Mouse (Mus musculus) liver, embryonic 14.5 days (tissue): ENCODE data around the gene Cdh13. TPM values are rescaled to one million over a fixed set of nuclear protein-coding genes. Genes with fewer than 3 reads are reported as not detected.

ENCODE experiments used
- ATAC-seq: fragments of 200-750 bp; cut with Nextera tagmentation; 2 replicates; pipeline ENCODE4 v1.8.0; 2017; ENCODE audit warnings: moderate number of reproducible peaks, mild to moderate bottlenecking, moderate library complexity; ENCODE audit not compliant: insufficient read depth
- DNase-seq, 3 experiments: peaks; one replicate each; pipeline ENCODE4 v3.0.0-alpha.2; 2012 to 2013; ENCODE audit warnings: low read depth in 3 of 3, low spot score in 3 of 3
- H3K27ac ChIP-seq: fragments of 300-500 bp; sonication (generic); 2 replicates; pipeline ENCODE4 v1.5.1; 2014; ENCODE audit warnings: moderate library complexity, mild to moderate bottlenecking, control low read depth, inconsistent platforms
- H3K27me3 ChIP-seq: fragments of 300-500 bp; sonication (generic); 2 replicates; pipeline ENCODE4 v1.6.1; 2014; ENCODE audit warnings: mild to moderate bottlenecking, low read length, moderate library complexity; ENCODE audit not compliant: control insufficient read depth, insufficient read depth
- H3K36me3 ChIP-seq: fragments of 300-500 bp; sonication (generic); replicated peaks from 2 replicates; pipeline ENCODE4 v1.6.1; 2014; ENCODE audit warnings: low read depth; ENCODE audit not compliant: control insufficient read depth, insufficient read depth
- H3K4me1 ChIP-seq, 2 experiments: fragments of 200-500 bp in 1 of 2; fragments of 300-500 bp in 1 of 2; sonication (generic) in 1 of 2; replicated peaks; 2 replicates each; pipeline ENCODE4 v1.6.1; 2012 to 2014; ENCODE audit warnings: antibody characterized with exemption in 1 of 2, inconsistent platforms in 1 of 2, low read length in 1 of 2; ENCODE audit not compliant: control insufficient read depth in 2 of 2, insufficient read depth in 2 of 2
- H3K4me2 ChIP-seq: fragments of 300-500 bp; sonication (generic); 2 replicates; pipeline ENCODE4 v1.6.1; 2014; ENCODE audit warnings: low read depth, mild to moderate bottlenecking, control low read depth, moderate library complexity
- H3K4me3 ChIP-seq, 2 experiments: fragments of 200-500 bp in 1 of 2; fragments of 300-500 bp in 1 of 2; sonication (generic) in 1 of 2; 2 replicates each; pipeline ENCODE4 v1.5.1; 2012 to 2014; ENCODE audit warnings: low read depth in 2 of 2, low read length in 2 of 2, mild to moderate bottlenecking in 2 of 2, control low read depth in 1 of 2, inconsistent platforms in 1 of 2, moderate library complexity in 1 of 2; ENCODE audit not compliant: insufficient read depth in 1 of 2
- H3K9ac ChIP-seq: fragments of 300-500 bp; sonication (generic); replicated peaks from 2 replicates; pipeline ENCODE4 v1.6.1; 2014; ENCODE audit warnings: mild to moderate bottlenecking, control low read depth, moderate library complexity
- H3K9me3 ChIP-seq: fragments of 300-500 bp; sonication (generic); 2 replicates; pipeline ENCODE4 v1.6.1; 2016; ENCODE audit warnings: low read length, mixed read lengths; ENCODE audit not compliant: control insufficient read depth
- CTCF ChIP-seq: IDR thresholded peaks from 2 replicates; pipeline ENCODE4 v1.5.1; 2016; ENCODE audit warnings: antibody characterized with exemption, low read depth, control low read depth
- EP300 ChIP-seq: IDR thresholded peaks from 2 replicates; pipeline ENCODE4 v1.6.1; 2016; ENCODE audit warnings: antibody characterized with exemption, low read depth
- WGBS: fragments of 180-500 bp; shearing (Covaris S2); extraction: QIAGEN DNeasy Blood & Tissue Kit; methylation state at CpG from one replicate; pipeline ENCODE4 v1.1.7; 2014; ENCODE audit not compliant: insufficient replicate concordance; 5-methylcytosine and 5-hydroxymethylcytosine counted together
- polyA plus RNA-seq, 2 experiments: library from polyadenylated mRNA; depleted of rRNA in 1 of 2; stranded (reverse) in 1 of 2; unstranded in 1 of 2; fragments of >200 nt; fragmentation: Nextera tagmentation in 1 of 2; extraction: Ambion mirVana in 1 of 2; gene quantifications; 2 replicates each; pipeline versions ENCODE4 v1.2.1 to v1.2.3; 2012 to 2014

Cdh13 gene
- polyA plus RNA-seq, 2 experiments: 0.15 to 0.43 TPM

DNA sequence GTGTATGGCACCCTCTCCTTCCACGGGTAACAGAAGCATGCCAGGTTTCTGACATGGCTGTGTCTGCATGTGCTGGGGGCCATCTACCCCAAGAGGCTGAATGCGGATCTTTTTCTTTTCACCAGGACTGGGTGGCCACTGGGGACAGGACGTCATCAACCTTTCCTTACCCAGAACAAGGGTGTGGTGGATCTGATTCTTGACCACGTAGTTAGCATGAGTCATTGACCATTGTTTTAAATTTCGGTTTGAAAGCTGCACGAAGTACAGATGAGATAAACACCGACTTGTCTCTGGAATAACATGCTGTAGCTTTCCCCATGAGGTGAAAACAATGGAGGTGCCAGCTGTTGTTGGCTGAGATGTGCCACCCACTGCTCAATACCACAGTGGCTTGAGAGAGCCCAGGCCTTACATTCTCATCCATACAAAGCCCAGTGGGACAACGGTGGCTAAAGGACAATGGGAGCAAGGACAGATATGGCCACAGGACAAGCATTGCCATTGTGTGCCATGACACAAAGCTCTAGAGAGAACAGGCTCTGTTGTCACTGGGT lies 161.2 kb downstream of the Cdh13 start:
- DNase-seq: no peak
- no peaks in the 10 kb centered on the region for H3K36me3 ChIP-seq
- H3K4me2 ChIP-seq: no peak overlapping the region
- no peaks in the 10 kb centered on the region for H3K4me1 ChIP-seq
- H3K9ac ChIP-seq: no peak overlapping the region
- no peak overlapping the region for H3K4me3 ChIP-seq
- no peak overlapping the region for H3K27ac ChIP-seq
- no peak for ATAC-seq
- TF ChIP-seq EP300 (no peak), CTCF (no peak)
- H3K27me3 ChIP-seq: no peaks in the 10 kb centered on the region
- 33% methylated on average over 8 of the region's 8 CpGs for WGBS
- no peaks in the 10 kb centered on the region for H3K9me3 ChIP-seq

DNA sequence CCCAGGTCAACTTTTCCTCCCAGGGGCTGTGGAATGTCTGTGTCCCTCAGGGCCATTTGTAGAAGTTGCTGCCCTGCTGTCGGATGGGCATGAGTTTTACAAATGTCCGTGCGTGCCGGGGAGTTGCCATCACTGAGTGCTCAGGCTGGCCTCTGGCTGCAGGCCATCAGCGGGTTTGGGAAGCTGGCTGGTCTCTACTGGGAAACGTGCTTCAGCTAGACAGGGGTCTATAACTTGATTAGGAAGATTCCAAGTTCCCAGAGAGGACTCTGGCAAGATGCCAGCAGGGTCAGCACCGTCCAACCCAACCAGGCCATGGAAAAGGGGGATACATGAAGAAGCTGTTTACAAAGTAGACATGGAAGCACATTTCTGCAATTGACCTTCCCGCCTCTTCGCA lies 163.0 kb downstream of the Cdh13 start:
- 72% methylated on average over 9 of the region's 9 CpGs for WGBS
- Histone ChIP-seq H3K27me3 (no peaks in the 10 kb centered on the region), H3K4me1 (no peaks in the 10 kb centered on the region), H3K4me3 (no peak overlapping the region), H3K27ac (no peak overlapping the region), H3K4me2 (no peak overlapping the region), H3K36me3 (no peaks in the 10 kb centered on the region), H3K9ac (no peak overlapping the region), H3K9me3 (no peaks in the 10 kb centered on the region; the same call in 1 of the 2 replicates)
- ATAC-seq (no peak), DNase-seq (no peak)
- TF ChIP-seq CTCF (no peak), EP300 (no peak)

- ATAC-seq: no peak
- TF ChIP-seq EP300: no peak
- no peak for TF ChIP-seq CTCF
- H3K27ac ChIP-seq: no peak overlapping the region
- H3K9me3 ChIP-seq: no peaks in the 10 kb centered on the region; the same call in 1 of the 2 replicates
- 68% methylated on average over 6 of the region's 6 CpGs for WGBS
- no peak overlapping the region for H3K4me2 ChIP-seq
- no peak for DNase-seq
- no peaks in the 10 kb centered on the region for H3K4me1 ChIP-seq
- H3K27me3 ChIP-seq: no peaks in the 10 kb centered on the region
- no peak overlapping the region for H3K4me3 ChIP-seq
- H3K36me3 ChIP-seq: no peaks in the 10 kb centered on the region
- no peak overlapping the region for H3K9ac ChIP-seq
Observed at GRCm38 (mm10) chr8:118448011-118448410, 164.5 kb downstream of the Cdh13 start.

DNA sequence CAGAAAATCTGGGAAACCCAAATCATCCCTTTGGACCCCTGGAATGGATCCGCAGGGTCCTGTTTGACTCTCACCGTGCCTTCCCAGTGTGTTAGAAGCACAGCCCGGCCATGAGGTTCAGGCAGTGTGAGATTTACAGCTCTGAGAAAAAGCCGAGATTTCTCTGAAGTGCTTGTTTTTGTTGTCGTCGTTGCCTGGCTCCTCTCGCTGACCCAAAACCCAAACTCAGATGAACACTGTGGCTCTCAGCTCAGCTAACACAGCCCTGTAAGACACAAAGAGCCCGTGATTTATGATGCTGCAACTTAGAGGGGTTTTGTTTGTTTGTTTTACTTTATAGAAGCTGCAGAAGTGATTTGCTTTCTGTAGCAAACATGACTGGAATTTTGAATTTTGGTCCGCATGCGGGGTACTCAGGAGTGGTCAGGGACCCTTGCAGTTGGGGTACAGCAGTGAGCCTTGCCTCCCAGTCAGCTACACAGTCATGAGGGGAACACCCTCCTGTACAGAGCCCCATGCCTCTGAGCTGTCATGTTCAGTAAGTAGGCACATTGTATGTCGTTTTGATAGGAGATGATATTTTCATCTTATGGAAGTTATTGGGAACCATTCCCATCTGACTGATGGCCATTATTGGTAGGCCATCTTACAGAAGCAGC lies 169.0 kb downstream of the Cdh13 start:
- no peak overlapping the region for H3K27ac ChIP-seq
- no peaks in the 10 kb centered on the region for H3K4me1 ChIP-seq
- DNase-seq (no peak), ATAC-seq (no peak)
- H3K9ac ChIP-seq: no peak overlapping the region
- TF ChIP-seq CTCF (no peak), EP300 (no peak)
- WGBS: 60% methylated on average over 11 of the region's 11 CpGs
- no peak overlapping the region for H3K4me2 ChIP-seq
- no peaks in the 10 kb centered on the region; the same call in 1 of the 2 replicates for H3K9me3 ChIP-seq
- H3K27me3 ChIP-seq: no peaks in the 10 kb centered on the region
- no peak overlapping the region for H3K4me3 ChIP-seq
- no peaks in the 10 kb centered on the region for H3K36me3 ChIP-seq

DNA sequence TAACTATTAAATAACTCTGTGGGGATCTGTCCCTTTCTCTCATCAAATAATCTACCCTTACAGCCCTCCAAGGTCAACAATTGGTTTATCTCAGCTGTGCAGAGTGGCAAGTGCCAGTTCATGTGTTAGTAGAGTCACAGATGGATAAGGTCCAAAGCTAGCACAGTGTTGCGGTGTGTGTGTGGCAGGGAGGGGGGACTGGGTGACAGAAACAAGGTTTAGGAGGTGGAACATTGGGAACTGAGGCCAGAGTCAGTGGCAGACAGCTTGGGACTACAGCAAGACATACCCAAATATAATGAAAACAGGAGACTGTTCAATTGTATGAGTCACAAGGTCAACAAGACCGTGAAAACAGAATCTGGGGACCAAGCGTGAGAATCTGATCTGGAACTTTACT lies 171.7 kb downstream of the Cdh13 start:
- no peaks in the 10 kb centered on the region for H3K36me3 ChIP-seq
- WGBS: 52% methylated on average over 3 of the region's 3 CpGs
- TF ChIP-seq CTCF: no peak
- no peak for TF ChIP-seq EP300
- no peak overlapping the region for H3K4me2 ChIP-seq
- DNase-seq (no peak), ATAC-seq (no peak)
- H3K4me1 ChIP-seq: no peaks in the 10 kb centered on the region
- H3K27ac ChIP-seq: no peak overlapping the region
- H3K9me3 ChIP-seq: no peaks in the 10 kb centered on the region; the same call in 1 of the 2 replicates
- no peak overlapping the region for H3K4me3 ChIP-seq
- no peak overlapping the region for H3K9ac ChIP-seq
- no peaks in the 10 kb centered on the region for H3K27me3 ChIP-seq
